Mouse (Mus musculus): ENCODE measurements around the gene Prl2a1.
"Not testable (repeated sequence)": the region's sequence is repeated elsewhere in the genome, so short reads cannot be mapped to it uniquely, and the experiment has no call there.

Prl2a1 gene

DNA sequence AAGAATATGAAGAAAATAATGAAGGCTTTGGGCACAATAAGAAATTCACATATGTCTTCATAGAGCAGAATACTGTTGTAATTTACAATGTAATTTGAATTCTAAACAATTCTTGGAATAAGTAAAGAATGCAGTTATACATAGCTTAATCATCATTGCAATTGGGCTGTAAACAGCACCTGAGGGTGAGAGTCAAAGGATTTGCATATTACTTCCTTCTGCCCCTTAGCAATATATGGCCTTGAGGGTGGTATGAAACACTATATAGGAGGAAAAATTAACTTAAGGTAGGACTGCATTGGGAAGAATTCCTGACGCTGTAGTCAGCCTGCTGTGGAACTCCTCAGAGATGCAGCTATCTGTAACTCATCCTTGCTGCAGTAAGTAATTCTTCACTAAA lies at the start of gene Prl2a1:
Gene Prl2a1, plus strand, starts transcription at position 301 of the 400 bp plus-strand sequence.
- DNase-seq: no peak

- not testable (repeated sequence) for DNase-seq
These were observed 20.8 kb upstream of the Prl2a1 start, which contains the start of gene Prl7c1 for GRCm38 (mm10) chr13:27780704-27781103. TSS of gene Prl7c1 (minus strand) at chr13:27780804.

DNA sequence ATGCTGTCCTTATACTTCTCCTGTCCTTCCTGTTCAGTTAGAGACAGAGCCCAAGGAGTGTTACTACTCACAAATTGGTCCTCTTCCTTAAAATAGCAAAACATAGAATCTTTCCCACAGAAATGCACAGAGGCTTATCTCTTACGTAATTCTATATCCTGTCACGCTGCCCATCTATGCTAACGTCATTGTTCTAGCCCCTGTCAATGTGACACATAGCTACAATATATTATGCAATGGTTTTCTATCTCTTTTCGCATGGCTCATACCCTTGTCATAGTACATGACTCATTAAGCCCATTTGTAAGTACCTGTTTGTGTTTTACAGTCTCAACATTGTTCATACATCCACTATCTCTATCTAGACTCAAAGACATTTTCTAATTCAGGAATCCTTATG lies 2.2 kb upstream of the Prl2a1 start:
- DNase-seq: no peak

DNA sequence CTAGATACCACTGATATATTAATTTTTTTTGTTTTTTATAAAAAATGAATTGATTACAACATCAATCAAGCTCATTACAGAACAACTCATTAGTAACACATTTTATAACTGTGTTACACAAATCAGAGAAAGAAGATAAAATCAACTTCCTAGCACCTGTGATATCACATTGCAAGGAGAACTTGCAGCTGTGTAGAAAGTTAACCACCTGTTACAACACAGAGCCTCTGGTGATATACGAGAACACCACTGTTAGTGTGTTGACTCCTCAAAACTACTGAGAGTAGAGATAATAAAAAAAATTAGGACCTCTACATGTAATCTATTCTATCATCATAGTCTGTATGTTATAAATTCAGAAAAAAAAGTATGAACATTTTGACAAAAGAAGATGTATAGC lies 1.3 kb downstream of the Prl2a1 start:
- no peak for DNase-seq

GRCm38 (mm10) chr13:27849042-27849441 lies 47.6 kb downstream of the Prl2a1 start, which contains the start of gene Prl2c1:
TSS of gene Prl2c1 (plus strand) at chr13:27849342.
- DNase-seq: no peak
